Mouse (Mus musculus) right cerebral cortex, postnatal 10 days (tissue): ENCODE data around the gene Mdga2.
A peak's percentile ranks its signal among the peaks of the same experiment; 100 is the strongest.

ENCODE experiments used
- DNase-seq, 2 experiments: peaks; one replicate each; pipeline ENCODE4 v3.0.0; 2021; ENCODE audit warnings: low spot score in 2 of 2

Gene Mdga2

DNA sequence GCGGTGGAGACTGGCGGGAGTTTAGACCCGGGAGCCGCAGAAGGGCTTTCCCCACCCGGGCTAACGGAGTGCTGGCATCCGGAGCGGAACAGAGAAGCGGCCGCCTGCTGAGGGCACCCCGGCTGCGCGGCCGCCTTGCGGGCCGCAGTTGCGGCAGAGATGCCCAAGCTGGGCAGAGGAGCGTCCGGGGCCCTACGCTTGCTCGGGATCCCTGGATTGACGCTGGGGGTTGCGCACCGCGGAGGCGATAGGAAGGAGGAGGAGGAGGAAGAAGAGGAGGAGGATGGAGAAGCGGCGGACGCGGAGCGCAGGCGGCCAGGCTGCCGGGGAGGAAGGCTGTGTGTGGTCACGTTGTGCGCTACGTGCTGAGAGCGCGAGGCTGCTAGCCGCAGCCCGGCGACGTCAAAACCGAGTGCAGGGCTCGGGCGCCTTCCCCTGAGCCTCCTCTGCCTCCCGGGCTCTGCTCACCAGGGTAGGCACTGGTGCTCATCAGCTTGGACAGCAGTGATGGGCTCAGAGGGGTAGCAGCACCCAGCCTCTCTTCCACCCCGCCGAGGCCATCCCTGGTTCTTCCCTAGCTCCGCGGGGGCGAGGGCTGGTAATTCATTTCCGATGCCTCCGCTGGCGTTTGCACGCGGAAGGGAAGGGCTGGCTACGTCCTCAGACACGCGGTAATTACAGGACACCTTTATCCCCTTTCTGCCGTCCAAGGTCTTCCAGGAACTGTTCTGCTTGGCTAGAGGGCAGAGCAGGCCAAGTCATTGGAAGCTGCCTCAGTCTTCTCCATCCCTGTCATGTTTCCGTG, at the start of gene Mdga2:
Mdga2 (minus strand) TSS at position 329 of the 805 bp plus-strand sequence.
- DNase-seq: peak; percentile 84 to 87

DNA sequence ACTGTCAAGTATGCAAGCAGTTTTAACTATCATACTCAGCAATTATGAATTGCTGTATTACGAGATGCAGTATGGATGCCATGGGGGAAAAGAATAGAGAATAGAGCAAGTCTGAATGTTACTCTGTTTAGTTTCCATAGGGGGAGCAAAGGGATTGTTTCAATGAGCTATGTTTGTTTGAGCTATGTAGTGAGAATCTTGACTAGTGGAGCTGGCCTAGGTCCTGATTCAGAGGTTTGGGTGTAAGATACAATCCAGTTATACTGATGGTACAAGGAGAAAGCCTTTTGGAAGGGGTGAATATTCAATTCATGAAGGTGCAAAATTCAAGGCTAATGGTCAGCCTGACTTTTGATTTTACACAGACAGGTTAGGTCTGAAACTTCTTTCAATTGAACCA, 45.1 kb upstream of the Mdga2 start:
- no peak for DNase-seq

DNA sequence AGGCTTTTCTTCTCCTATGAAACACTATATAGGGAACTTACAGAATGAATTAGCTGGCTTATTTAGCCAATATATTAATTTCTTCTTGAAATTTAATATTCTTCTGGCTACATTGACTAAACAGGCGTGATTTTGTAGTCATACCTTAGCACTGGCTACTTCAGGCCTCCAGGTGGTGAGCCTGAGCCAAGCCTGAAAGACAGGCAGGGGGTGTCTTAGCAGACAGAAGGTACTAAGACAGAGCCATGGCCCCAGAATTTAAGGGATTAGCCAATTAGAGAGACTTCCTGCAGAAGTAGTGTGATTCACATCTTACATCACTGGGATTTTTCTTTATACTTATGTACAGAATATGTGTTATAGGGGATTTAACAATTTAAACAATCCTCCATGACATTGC, 1.2 kb upstream of the Mdga2 start:
- no peak for DNase-seq

DNA sequence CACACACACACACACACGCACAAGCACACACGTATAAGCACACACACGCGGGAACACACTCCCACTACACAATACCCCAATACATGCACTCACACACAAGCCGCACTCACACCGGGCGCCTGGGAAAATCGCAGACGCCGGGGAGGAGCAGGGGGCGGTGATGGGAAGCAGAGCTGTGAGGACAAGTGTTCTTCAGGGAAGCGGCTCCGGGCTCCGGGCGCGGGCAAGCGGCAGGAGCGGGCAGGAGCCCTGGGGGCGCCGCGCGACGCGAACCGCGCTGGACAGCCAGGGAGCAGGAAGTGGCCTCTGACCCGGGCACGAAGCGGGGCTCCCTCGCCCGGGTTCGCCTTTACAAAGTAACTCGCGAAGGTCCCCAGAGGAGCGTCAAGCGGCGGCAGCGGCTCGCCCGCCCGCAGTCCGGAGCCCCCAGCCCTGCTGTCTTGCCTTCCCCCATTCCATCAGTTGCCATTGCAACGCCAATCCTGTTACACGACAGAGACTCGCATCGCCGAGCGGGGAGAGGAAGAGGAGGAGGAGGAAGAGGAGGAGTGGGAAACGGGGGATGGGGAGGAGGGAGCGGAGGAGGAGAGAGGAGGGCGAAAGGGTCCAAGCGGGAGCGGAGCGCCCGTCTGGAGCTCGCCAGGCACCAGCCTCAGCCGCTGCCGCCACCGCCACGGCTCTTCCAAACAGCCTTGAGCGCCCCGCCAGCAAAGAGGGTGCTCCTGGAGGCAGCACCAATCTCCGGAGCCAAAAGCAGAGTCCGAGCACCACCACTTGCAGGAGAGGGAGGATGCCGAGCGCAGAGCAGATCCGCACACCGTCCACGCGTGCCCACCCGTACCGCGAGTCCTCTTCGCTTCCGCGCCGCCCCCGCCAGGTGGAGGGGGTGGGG, 774 bp downstream of the Mdga2 start:
- DNase-seq: peak; percentile 82 to 83

DNA sequence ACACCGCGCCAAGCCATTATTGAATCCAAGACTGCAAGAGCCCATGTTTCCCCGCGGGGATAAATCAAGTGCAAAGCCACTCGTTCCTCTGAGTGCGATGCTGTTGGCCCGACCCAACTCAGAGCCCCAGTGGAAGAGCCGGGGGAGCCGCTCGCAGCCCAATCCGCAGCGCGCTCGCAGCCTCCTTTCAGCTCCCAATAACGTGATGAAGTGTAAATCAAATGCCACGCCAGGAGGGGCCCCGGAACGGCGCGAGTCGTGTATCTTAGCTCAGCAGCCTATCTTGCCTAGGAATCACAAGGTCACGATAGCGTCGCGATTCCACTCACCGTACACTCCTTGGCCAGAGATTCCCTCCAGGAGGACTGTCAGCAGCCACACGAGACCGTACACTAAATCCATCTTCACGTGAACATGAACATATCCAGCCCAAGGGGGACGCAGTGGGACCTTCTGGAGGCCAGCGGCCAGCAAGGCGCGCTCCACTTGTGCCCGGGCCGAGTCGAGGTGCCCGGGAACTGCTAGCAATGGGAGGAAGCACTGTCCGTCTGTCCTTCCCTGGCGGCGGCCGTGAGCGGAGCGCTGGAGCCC, 1.6 kb downstream of the Mdga2 start:
- DNase-seq: peak; percentile 81 to 84

DNA sequence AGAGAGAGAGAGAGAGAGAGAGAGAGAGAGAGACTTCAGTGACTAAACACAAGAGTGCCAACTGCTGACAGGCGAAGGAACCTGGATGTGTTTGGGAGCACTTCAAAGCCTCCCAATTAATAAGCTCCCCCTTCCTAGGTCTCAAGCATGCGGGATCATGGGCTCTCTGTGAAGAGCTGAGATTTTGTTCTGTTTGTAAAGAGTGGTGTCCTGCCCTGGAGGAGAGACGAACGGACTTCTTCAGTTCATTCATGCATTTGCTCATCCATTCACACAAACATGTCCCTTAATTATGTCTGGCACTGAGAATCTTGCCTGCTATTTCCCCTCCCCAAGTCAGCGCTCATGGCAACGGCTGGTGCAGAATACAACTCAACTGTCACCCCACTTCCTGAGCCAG, 2.3 kb downstream of the Mdga2 start:
- DNase-seq: peak; percentile 33 to 36

DNA sequence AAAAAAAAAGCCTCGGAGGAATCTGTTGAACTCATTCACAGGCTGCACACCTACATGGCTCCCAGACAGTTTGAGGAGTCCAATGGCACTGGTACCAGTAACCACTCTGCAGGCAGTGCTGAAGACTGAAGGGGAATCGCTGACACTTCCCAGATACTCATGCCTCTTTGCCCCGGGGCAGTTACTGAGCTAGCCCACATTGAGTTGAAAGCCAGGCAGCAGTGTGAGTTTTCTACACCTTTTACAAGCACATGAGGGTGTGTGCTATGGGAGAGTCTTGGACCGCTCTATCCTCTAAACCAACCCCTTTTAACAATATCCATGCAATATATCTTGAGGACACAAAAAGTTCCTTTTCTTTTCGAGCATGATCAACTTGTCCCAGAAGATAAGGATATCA, 2.8 kb downstream of the Mdga2 start:
- peak in 1 of 2 experiments; percentile 33 for DNase-seq

DNA sequence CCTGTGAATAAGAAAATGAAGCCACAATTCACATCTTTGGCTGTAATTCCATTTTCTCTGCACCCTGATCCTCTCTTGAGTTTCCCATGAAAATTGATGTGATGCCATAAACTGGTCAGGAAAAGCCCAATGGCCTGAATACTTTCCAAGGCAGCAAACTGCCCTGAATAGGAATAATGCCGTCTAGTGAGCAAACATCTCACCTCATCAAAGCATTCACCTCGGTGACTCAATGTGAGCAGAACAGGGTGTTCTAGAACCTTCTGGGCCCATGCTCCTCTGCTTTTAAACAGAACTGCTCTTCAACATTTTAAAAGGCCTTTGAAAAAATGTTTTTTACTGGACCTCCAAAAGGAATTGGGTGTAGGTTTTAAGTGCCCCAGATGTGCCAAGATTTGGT, 9.5 kb downstream of the Mdga2 start:
- peak in 1 of 2 experiments; percentile 21 for DNase-seq

DNA sequence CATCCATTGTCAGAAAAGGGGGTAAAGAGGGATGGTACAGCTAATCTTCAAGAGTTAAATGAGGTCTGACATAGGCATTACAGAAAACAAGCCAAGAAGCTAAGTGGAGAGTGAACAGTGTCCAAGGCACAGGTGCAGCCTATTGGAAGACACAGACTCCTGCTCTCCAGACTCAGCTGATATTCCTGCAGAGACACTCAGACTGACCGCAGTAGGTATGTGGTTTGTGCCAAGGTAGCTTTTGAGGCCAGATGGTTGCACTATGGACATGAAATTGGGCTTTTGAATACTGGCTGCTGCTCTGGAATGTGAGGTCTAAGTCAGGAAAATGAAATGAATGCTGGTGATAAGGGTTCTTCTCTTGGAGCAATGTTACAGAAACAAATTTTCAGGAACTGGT, 44.2 kb downstream of the Mdga2 start:
- DNase-seq: no peak

DNA sequence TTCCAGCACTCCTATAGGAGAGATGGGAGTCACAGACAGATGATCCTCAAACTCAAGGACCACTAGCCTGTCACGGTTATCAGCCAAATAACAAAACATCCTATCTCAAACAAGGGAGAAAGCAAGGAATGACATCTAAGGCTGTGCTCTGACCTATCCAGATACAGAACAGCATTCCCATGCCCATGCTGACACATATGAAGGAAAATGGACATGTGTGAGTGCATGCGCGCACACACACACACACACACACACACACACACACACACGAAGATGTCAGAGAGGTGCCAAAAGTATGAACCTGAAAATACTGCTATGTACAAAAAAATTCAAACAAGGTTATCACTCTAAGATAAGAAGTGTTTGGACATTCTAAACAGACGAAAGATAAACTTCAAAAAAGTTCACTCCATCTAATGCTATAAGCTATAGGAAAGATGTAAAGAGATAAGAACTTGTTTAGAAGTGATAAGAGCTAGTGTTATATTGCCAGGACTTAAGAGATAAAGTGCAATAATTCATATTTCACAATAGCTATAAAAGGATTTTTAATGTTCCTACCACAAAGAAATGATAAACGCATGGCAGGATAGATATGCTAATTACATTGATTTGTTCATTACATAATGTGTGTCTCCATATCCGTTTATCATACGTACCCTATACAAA, 65.6 kb downstream of the Mdga2 start:
- DNase-seq: no peak

DNA sequence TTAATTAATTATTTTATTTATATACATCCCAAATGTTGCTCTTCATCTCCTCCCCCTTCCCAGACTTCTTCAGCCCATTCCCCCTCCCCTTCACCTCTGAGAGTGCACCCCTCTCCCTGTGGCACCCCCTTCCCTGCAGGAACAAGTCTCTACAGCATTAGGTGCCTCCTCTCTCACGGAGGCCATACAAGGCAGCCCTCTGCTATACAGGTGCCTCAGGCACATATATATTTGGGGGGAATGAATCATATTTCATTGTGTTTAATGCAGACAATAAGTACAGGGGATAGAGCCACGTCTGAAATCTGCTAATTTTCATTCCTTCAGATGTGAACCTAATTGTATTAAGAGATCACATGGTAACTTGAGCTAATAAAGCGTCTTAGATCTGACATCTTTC, 69.3 kb downstream of the Mdga2 start:
- no peak for DNase-seq

DNA sequence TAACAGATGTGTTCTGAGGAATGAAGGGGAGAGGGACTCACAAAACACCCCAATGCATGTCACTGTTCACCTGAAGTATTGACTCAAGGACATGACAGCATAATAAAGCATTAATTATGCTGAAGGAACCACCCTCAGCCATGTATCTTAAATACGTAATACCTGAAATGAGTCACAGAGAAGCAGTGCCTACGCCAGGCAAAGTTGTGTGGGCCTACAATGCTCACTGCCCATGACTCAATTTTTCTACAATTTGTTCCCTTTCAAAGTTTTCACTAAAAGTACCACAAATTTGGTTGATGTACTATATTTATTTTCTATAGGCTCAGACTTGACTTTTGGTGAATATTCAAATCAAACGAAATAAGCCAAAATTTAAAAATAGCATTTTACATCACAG, 80.7 kb downstream of the Mdga2 start:
- DNase-seq: no peak

DNA sequence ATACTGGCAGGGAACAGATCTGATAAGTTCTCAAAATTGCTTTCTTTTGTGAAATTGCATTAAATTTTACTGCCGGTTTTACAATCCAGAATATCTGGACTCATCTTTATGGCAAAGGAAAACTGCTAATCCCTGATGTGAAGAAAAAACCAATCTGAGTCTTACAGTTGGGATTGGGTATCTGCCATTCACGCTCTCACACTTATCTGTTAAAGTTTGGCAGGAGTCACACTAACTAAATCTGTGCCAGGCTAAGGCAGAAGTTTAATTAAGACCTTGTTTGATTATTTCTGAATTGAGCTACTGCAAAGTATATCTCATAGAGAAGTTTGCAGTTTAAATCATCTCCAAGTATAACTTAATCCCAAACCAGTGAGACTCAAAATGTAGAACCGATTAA, 82.2 kb downstream of the Mdga2 start:
- DNase-seq: no peak

DNA sequence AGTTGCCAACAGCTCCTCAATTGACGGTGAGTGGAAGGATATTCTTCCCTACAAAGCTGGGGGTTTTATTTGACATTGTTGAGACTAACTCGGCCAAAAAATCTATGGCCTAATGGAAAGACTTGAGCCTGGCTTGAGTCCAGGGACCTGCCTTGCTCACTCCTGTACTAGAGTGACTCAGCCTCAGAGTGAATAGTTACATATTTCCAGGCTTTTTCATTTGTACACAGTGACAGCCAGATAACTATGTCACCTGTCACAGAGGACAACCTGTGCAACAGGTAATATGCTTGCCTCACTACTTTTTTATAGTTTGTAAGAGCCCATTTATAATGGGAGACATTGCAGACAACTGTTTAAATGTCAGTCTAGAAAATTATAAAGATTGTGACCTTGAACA, 94.9 kb downstream of the Mdga2 start:
- DNase-seq: no peak

DNA sequence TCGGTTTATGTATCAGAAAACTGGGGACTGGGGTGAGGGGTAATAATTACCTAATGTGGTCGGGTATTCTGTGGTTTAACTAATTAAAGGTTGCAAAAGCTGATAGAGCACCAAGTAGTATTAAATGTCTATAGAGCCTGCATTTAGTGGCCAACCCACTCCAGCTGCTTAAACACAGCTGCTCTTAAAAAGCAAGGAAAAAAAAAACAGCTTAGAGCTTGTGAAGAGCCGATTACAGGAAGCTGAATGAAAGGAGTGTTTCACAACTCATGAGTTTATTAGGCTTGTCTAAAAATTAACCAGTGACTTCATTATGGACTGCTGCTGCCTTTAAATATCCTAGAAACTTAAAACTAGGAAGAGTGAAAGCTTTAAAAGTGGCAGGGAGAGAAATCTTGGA, 98.5 kb downstream of the Mdga2 start:
- no peak for DNase-seq

DNA sequence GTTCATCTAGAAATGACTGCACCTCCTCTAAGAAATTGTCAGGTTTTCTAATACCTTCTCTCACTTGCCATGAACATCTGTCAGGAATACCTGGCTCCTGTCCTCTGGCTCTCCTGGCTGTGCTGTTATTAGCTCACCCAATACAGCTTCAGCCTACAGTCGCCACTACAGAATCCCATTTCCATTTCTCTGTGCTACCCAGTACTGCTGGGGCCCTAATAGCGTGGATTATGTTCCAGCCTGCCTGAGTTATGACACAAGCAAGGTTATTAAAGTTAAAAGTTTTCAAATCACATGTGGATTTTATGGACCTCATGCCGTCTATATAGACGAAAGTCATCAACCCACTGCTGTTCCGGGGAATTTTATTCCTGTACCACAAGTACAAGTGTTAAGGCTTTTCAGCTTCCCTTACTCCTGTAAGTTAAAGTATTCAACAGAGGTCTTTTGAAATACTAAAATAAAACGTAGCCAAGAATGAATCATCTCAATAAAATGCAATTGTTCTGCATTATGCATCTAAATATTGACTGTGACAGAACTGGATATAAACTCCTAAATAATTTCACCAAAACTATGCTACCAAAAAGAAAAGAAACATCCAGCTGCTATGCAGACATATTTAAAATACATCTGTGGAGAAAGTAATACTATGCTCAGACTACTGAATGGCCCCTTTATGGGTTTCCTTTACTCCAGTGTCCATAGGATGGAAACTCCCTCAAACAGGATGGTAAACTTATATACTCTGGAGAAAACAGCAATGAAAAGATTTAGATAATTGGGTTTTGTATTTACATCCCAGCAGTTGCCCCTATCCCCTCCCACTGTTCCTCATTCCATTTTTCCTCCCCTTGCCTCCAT, 103.5 kb downstream of the Mdga2 start:
- no peak for DNase-seq

DNA sequence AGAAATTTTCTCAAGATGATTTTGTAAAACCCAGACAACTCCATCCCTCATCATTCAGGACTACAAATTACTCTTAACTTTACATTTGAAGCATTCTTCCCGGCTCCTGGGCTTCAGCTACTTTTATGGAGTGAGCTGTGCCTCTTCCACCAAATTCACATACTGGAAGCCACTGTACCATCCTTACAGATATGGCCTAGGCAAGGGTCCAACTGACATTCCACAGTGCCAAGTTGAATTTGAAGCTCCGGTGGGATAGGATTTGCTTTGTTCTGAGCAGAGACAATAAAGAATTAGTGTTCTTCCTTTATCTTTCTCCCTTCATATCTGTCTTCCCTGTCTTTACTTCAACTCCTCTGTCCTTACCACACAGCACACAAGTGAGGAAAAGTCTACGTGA, 118.2 kb downstream of the Mdga2 start:
- DNase-seq: no peak

DNA sequence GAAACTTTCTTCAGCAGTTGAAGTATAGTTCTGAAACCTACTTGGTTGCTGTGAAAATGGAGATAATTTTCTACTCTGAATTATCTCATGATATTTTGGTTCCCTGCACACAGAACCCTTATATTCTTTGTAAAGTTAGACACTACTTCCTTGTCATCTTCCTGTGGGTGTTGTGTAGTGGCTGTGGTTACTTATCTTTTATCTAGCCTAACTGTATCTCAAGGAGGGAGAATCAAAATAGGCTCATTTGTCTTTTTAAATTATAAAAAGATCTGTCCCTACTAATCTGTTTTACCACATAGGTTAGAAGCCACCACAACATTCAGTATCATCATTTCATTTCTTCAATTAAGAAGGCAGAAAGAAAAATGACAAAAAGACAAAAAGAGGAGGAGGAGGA, 127.9 kb downstream of the Mdga2 start:
- no peak for DNase-seq

DNA sequence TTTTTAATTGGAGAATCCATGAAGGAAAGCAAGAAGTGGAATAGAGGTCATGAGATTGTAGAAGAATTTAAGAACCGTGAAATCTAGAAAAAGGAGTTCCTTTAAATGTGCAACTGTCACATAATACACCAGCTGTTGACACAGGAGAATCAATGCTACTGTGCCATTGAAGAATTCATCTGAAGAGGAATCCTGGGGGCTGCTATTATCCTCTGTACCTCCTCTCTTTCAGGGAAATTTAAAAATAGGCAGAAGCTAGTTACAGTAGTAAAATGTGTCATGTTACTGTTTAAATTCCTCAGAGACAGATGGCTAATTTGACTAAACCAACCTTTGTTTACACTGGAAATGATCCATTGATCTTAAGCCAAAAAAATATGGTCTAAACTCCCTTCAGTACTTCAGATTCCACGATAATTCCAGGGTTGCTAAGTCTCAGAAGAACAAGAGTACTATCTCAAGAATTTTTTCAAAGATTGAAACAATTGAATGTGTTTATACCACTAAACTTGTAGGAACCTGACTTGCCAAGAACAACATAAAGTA, 131.9 kb downstream of the Mdga2 start:
- no peak for DNase-seq

DNA sequence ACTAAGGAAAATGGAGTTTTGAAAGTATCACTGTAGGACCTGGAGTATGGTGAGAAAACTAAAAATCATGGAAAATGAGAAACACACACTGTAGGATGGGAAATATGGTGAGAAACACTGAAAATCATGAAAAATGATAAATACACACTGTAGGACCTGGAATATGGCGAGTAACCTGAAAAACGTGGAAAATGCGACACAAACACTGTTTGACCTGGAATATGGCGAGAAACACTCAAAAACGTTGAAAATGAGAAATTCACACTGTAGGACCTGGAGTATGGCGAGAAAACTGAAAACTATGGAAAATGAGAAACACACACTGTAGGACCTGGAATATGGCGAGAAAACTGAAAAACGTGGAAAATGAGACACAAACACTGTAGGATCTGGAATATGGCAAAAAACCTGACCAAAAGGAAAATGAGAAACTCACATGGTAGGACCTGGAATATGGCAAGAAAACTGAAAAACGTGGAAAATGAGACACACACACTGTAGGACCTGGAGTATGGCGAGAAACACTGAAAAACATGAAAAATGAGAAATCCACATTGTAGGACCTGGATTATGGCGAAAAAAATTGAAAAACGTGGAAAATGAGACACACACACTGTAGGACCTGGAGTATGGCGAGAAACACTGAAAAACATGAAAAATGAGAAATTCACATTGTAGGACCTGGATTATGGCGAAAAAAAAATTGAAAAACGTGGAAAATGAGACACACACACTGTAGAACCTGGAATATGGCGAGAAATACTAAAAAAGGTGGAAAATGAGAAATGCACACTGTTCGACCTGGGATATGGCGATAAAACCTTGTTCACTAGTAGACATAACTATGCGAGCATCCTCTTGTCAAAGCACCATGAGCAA, 163.0 kb downstream of the Mdga2 start:
- no peak for DNase-seq
